Mouse (Mus musculus) cerebellum, adult 9-11 months (tissue): ENCODE results near the gene Alkbh6.
A peak's percentile ranks its signal among the peaks of the same experiment; 100 is the strongest.

Source experiments
- DNase-seq: peaks from one replicate; pipeline ENCODE4 v3.0.0; 2022

Alkbh6 gene

GRCm38 (mm10) chr7:30308076-30309005 is at the start of gene Alkbh6:
Gene Alkbh6, plus strand, starts transcription at chr7:30308717.
- peak; percentile 98 for DNase-seq

- no peak for DNase-seq
Measured at GRCm38 (mm10) chr7:30265041-30265440, 43.5 kb upstream of the Alkbh6 start.

- DNase-seq, result no peak
Measured at GRCm38 (mm10) chr7:30265531-30265930, 43.0 kb upstream of the Alkbh6 start.

GRCm38 (mm10) chr7:30265935-30266334 is 42.6 kb upstream of the Alkbh6 start:
- DNase-seq, result no peak

- DNase-seq, result no peak
Measured at GRCm38 (mm10) chr7:30266780-30267179, 41.7 kb upstream of the Alkbh6 start.

- no peak for DNase-seq
Measured at GRCm38 (mm10) chr7:30269641-30270040, 38.9 kb upstream of the Alkbh6 start.

GRCm38 (mm10) chr7:30274383-30274782 is 34.1 kb upstream of the Alkbh6 start:
- no peak for DNase-seq

- peak; percentile 20 for DNase-seq
Measured at GRCm38 (mm10) chr7:30278911-30279310, 29.6 kb upstream of the Alkbh6 start.

- no peak for DNase-seq
Measured at GRCm38 (mm10) chr7:30279536-30279935, 29.0 kb upstream of the Alkbh6 start.

- DNase-seq, result peak; percentile 92
Measured at GRCm38 (mm10) chr7:30279951-30280669, 28.4 kb upstream of the Alkbh6 start, which contains the start of the genes Thap8 and Wdr62. Gene Thap8, plus strand, starts transcription at chr7:30280094. Gene Wdr62, minus strand, starts transcription at chr7:30280419.

- peak; percentile 92 for DNase-seq
Measured at GRCm38 (mm10) chr7:30280670-30281138, 27.8 kb upstream of the Alkbh6 start.

GRCm38 (mm10) chr7:30281522-30281921 is 27.0 kb upstream of the Alkbh6 start:
- peak; percentile 33 for DNase-seq

- DNase-seq, result peak; percentile 24
Measured at GRCm38 (mm10) chr7:30282740-30283139, 25.8 kb upstream of the Alkbh6 start.

GRCm38 (mm10) chr7:30286701-30287410 is 21.7 kb upstream of the Alkbh6 start:
- DNase-seq, result peak; percentile 92

GRCm38 (mm10) chr7:30288046-30288445 is 20.5 kb upstream of the Alkbh6 start:
- peak; percentile 69 for DNase-seq

- DNase-seq, result peak; percentile 65
Measured at GRCm38 (mm10) chr7:30289071-30289713, 19.3 kb upstream of the Alkbh6 start.

- DNase-seq, result peak; percentile 48
Measured at GRCm38 (mm10) chr7:30289714-30290399, 18.7 kb upstream of the Alkbh6 start.

- DNase-seq, result peak; percentile 94
Measured at GRCm38 (mm10) chr7:30291215-30292131, 17.0 kb upstream of the Alkbh6 start, which contains the start of gene Clip3. Gene Clip3, plus strand, starts transcription at chr7:30291728.

GRCm38 (mm10) chr7:30293795-30294194 is 14.7 kb upstream of the Alkbh6 start:
- DNase-seq, result peak; percentile 74

- peak; percentile 67 for DNase-seq
Measured at GRCm38 (mm10) chr7:30294296-30294695, 14.2 kb upstream of the Alkbh6 start.
